Mouse (Mus musculus): Measurements from ENCODE around the gene Ugt1a5. TPM values are rescaled to one million over a fixed set of nuclear protein-coding genes. Genes with fewer than 3 reads are reported as not detected.
"Not testable (repeated sequence)": the region's sequence is repeated elsewhere in the genome, so short reads cannot be mapped to it uniquely, and the experiment has no call there.

The Ugt1a5 gene
- total and polyA plus RNA-seq, 3 experiments = not detected

DNA sequence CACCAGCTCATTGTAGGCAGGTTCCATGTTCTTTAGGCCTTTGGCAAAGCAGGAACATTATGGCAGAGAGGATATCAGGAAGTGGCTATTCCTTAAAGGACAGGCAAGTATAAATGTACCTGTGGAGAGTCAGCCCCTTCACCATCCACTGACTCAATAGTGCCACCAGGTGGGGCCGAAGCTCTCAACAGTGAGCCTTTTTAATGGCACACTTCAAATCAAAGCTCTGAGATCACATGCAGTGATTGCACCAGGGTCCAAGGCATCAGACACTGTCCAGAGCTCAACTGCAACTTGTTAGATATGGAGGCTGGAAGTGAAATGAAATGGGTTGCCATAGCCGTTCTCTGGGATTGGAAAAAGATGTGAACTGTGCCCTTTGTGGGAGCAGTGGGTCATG, 20.5 kb upstream of the Ugt1a5 start:
- H3K36me3 ChIP-seq (ENCODE audit: control insufficient read depth in 1 of 2, insufficient read depth in 2 of 2, low read length in 2 of 2); H3K9me3 ChIP-seq (replicated peaks; ENCODE audit: insufficient read depth, low read length); H3K9ac ChIP-seq (ENCODE audit: control insufficient read depth, low read depth, low read length, poor library complexity, severe bottlenecking); H3K27ac ChIP-seq (ENCODE audit: control insufficient read depth, low read depth, low read length); H3K4me1 ChIP-seq (ENCODE audit: control insufficient read depth in 1 of 2, insufficient read depth in 2 of 2, low read length in 2 of 2); H3K4me3 ChIP-seq (ENCODE audit: control insufficient read depth in 1 of 2, insufficient read depth in 1 of 2, low read depth in 2 of 2, low read length in 2 of 2); H3K79me2 ChIP-seq (ENCODE audit: control insufficient read depth, insufficient read depth, low read length, poor library complexity); H3K27me3 ChIP-seq (ENCODE audit: control insufficient read depth in 1 of 2, insufficient read depth in 2 of 2, low read length in 2 of 2): not testable (repeated sequence)
- DNase-seq (ENCODE audit: low read depth, low spot score) = peak; percentile 13
- TF ChIP-seq SMC3 (IDR thresholded peaks at IDR 0.05; ENCODE audit: low read depth, low read length) (peak; percentile 28; the same call in 1 of the 2 replicates), RCOR1 (IDR thresholded peaks at IDR 0.05; ENCODE audit: low read depth, low read length) (peak; percentile 51; the same call in 1 of the 2 replicates), CTCF (IDR thresholded peaks at IDR 0.05 in 2 of 3, conservative IDR thresholded peaks at IDR 0.05 in 1 of 3; ENCODE audit: control insufficient read depth in 1 of 3, insufficient read depth in 1 of 3, low read depth in 2 of 3, low read length in 3 of 3, poor library complexity in 1 of 3, severe bottlenecking in 1 of 3) (peak; percentile 2 to 33 (median 33); a peak in 3 of 6 replicates), RAD21 (IDR thresholded peaks at IDR 0.05; ENCODE audit: low read depth, low read length) (peak; percentile 10)

DNA sequence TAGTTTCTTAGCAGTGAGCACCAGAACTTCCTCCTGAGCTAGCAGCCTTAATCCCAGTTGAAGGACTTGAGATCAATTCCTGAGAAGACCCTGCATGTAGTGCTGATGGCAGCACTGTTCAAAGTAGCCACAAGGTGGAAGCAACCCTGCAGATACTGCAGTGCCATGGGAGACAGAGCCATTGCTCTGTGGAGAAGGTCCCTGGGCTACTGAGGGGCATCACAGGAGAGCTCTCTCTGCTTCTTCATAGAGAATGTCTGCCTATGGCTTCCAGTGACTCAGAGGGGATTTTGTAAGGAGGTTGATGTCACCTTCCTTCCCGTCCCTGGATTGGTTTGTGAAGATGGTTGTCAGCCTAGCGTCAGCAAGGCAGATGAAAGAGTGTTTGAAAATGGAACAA, 15.7 kb upstream of the Ugt1a5 start:
- not testable (repeated sequence) for H3K4me3 ChIP-seq (ENCODE audit: control insufficient read depth in 1 of 2, insufficient read depth in 1 of 2, low read depth in 2 of 2, low read length in 2 of 2); H3K4me1 ChIP-seq (ENCODE audit: control insufficient read depth in 1 of 2, insufficient read depth in 2 of 2, low read length in 2 of 2); H3K36me3 ChIP-seq (ENCODE audit: control insufficient read depth in 1 of 2, insufficient read depth in 2 of 2, low read length in 2 of 2); H3K9ac ChIP-seq (ENCODE audit: control insufficient read depth, low read depth, low read length, poor library complexity, severe bottlenecking); DNase-seq (ENCODE audit: low read depth, low spot score); H3K27me3 ChIP-seq (ENCODE audit: control insufficient read depth in 1 of 2, insufficient read depth in 2 of 2, low read length in 2 of 2); H3K27ac ChIP-seq (ENCODE audit: control insufficient read depth, low read depth, low read length); H3K79me2 ChIP-seq (ENCODE audit: control insufficient read depth, insufficient read depth, low read length, poor library complexity); H3K9me3 ChIP-seq (replicated peaks; ENCODE audit: insufficient read depth, low read length)

DNA sequence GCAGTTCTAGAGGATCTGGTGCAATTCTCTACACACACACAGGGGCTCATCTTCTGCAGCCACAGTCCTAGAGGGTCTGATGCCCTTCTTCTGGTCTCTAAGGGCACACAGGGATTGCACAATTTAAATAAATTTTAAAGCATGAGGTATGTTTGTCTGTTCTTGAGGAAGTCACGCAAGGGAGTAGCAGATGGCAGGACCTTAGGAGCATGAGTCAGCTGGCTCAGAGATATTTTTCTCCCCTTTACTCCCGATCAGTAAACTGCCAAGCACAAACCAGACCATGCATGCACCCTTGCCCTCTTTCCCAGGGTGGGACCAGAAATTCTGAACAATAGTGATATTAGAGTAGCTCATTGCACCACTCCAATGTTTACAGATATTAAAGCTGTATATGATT, 7.4 kb upstream of the Ugt1a5 start:
- Histone ChIP-seq H3K4me3 (ENCODE audit: control insufficient read depth in 1 of 2, insufficient read depth in 1 of 2, low read depth in 2 of 2, low read length in 2 of 2) (no peak overlapping the region), H3K9me3 (replicated peaks; ENCODE audit: insufficient read depth, low read length) (no peaks in the 10 kb centered on the region), H3K36me3 (ENCODE audit: control insufficient read depth in 1 of 2, insufficient read depth in 2 of 2, low read length in 2 of 2) (no peaks in the 10 kb centered on the region), H3K4me1 (ENCODE audit: control insufficient read depth in 1 of 2, insufficient read depth in 2 of 2, low read length in 2 of 2) (no peaks in the 10 kb centered on the region), H3K27me3 (ENCODE audit: control insufficient read depth in 1 of 2, insufficient read depth in 2 of 2, low read length in 2 of 2) (no peaks in the 10 kb centered on the region), H3K79me2 (ENCODE audit: control insufficient read depth, insufficient read depth, low read length, poor library complexity) (no peaks in the 10 kb centered on the region), H3K27ac (ENCODE audit: control insufficient read depth, low read depth, low read length) (no peak overlapping the region), H3K9ac (ENCODE audit: control insufficient read depth, low read depth, low read length, poor library complexity, severe bottlenecking) (no peak overlapping the region)
- no peak for TF ChIP-seq E2F4 (IDR thresholded peaks at IDR 0.05; ENCODE audit: borderline replicate concordance, low read depth, low read length)
- no peak for TF ChIP-seq HCFC1 (IDR thresholded peaks at IDR 0.05; ENCODE audit: low read depth, low read length)
- no peak for TF ChIP-seq MXI1 (IDR thresholded peaks at IDR 0.05; ENCODE audit: low read depth, low read length)
- TF ChIP-seq CHD1 (IDR thresholded peaks at IDR 0.05; ENCODE audit: low read depth, low read length) = no peak
- no peak for TF ChIP-seq ZKSCAN1 (IDR thresholded peaks at IDR 0.05; ENCODE audit: low read depth, low read length)
- TF ChIP-seq USF2 (IDR thresholded peaks at IDR 0.05; ENCODE audit: borderline replicate concordance in 1 of 2, insufficient read depth in 1 of 2, low read depth in 1 of 2, low read length in 2 of 2) = no peak
- no peak for TF ChIP-seq GATA1 (IDR thresholded peaks at IDR 0.05; ENCODE audit: low read depth, low read length)
- no peak for TF ChIP-seq USF1 (IDR thresholded peaks at IDR 0.05; ENCODE audit: low read depth, low read length)
- TF ChIP-seq SIN3A (IDR thresholded peaks at IDR 0.05; ENCODE audit: low read length) = no peak
- TF ChIP-seq POLR2AphosphoS2 (IDR thresholded peaks at IDR 0.05; ENCODE audit: low read length) = no peak
- no peak for TF ChIP-seq JUND (IDR thresholded peaks at IDR 0.05; ENCODE audit: low read depth, low read length)
- no peak for DNase-seq (ENCODE audit: low read depth, low spot score)

DNA sequence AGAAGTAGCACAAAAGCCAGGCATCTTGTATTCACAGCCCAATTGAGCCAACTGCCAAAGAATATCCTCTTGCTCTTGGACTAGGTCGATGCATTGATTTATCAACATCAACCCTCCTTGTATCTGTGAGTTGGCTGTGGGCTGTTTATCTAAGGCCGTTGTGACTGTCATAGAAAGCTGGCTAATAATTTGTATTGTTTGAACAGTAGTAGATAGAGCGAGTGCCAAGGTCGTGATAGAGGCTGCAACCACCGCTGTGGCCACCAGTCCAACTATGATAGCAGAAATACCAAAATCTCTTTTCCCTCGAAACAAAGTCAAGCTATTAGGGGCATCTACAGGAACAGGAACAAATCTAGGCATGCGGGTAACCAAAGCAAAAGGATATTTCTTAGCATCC, 6.4 kb downstream of the Ugt1a5 start:
- not testable (repeated sequence) for H3K27me3 ChIP-seq (ENCODE audit: control insufficient read depth in 1 of 2, insufficient read depth in 2 of 2, low read length in 2 of 2); H3K27ac ChIP-seq (ENCODE audit: control insufficient read depth, low read depth, low read length); H3K9me3 ChIP-seq (replicated peaks; ENCODE audit: insufficient read depth, low read length); H3K4me1 ChIP-seq (ENCODE audit: control insufficient read depth in 1 of 2, insufficient read depth in 2 of 2, low read length in 2 of 2); H3K36me3 ChIP-seq (ENCODE audit: control insufficient read depth in 1 of 2, insufficient read depth in 2 of 2, low read length in 2 of 2); H3K4me3 ChIP-seq (ENCODE audit: control insufficient read depth in 1 of 2, insufficient read depth in 1 of 2, low read depth in 2 of 2, low read length in 2 of 2); H3K79me2 ChIP-seq (ENCODE audit: control insufficient read depth, insufficient read depth, low read length, poor library complexity); H3K9ac ChIP-seq (ENCODE audit: control insufficient read depth, low read depth, low read length, poor library complexity, severe bottlenecking); DNase-seq (ENCODE audit: low read depth, low spot score)
